Mouse (Mus musculus): Measurements from ENCODE around the gene Nudt7. TPM values are rescaled to one million over a fixed set of nuclear protein-coding genes. Genes with fewer than 3 reads are reported as not detected.

Nudt7 gene
- polyA plus RNA-seq (2015; fragmentation: Nextera tagmentation; extraction: Ambion mirVana), result 55.7 and 59.1 TPM in 2 replicates

DNA sequence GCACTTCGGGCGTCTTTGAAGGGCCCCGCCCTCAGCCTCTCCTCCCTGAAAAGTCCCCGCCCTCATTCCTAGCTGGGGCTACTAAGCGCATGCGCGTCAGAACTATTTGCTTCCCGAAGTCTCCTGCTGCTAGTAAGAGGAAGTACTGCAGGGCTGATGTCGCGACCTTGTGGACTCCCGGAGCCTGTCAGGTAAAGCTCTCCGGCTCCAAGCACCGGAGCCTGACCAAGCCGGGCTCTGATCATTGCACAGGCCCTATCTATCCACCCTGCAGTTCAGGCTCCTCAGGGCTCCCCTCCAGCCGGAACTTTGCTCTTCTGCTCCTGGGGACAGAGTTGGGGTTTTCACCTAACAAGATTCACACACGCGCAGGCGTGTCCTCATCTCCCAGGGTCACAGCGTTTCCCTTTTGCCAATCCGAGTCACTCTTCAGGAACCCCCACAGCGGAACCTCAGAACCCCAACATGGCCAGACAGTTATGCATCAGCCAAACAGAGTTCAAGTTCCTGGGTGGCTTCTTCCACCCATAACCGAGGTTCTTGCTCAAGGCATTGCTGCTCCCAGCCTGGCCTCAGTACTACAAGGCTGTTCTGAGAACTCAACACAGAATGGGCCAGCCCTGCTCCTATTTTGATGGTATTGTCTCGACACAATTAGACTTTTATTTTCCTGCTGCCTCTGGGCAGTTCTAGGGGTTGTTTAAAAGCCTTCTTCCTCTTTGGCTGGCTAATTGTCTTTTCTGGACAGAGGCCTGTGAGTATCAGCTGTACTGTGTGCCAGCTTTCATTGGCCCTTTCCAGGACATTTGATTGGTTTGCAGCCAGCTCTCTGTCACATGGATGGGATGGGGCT, at the start of gene Nudt7:
Gene Nudt7, plus strand, starts transcription at position 48 of the 853 bp plus-strand sequence.
- Histone ChIP-seq H3K4me2 (replicated peaks; ENCODE audit: low read depth) (peak within 1 kb of the TSS; percentile 58), H3K9me3 (ENCODE audit: control insufficient read depth) (no peaks in the 10 kb centered on the region), H3K4me3 (ENCODE audit: low read depth, low read length) (peak within 1 kb of the TSS; percentile 53), H3K36me3 (ENCODE audit: control insufficient read depth, insufficient read depth) (no peaks in the 10 kb centered on the region), H3K27me3 (replicated peaks; ENCODE audit: control insufficient read depth, insufficient read depth, low read length) (no peaks in the 10 kb centered on the region), H3K27ac (ENCODE audit: low read depth, low read length) (peak within 1 kb of the TSS; percentile 90), H3K9ac (ENCODE audit: low read depth, low read length) (peak within 1 kb of the TSS; percentile 58), H3K4me1 (replicated peaks; ENCODE audit: control insufficient read depth, insufficient read depth, low read length) (no peaks in the 10 kb centered on the region)
- ATAC-seq, result peak; percentile 91
- TF ChIP-seq CTCF (IDR thresholded peaks at IDR 0.05; ENCODE audit: low read depth), result peak; percentile 46
- WGBS, result under 1% methylated on average over 23 of the region's 23 CpGs

DNA sequence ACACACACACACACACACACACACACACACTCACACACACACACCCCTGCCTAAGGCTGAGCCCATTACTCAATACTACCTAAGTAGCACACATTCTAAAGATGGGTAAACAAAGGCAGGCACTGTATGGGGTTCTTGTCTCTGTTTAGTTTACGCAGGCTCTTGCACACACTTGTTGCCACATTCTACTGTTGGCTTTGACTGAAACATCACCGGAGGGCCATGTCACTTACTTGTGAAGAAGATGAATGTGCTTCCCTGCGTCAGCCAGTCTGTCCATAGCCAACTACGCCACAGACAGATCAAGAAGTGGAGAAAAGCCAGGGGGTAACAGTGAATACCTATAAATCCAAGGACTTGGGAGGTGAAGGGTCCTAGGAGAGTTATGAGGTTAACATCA, 45.4 kb upstream of the Nudt7 start:
- Histone ChIP-seq H3K4me3 (ENCODE audit: low read depth, low read length) (no peak overlapping the region), H3K36me3 (ENCODE audit: control insufficient read depth, insufficient read depth) (no peaks in the 10 kb centered on the region), H3K4me1 (replicated peaks; ENCODE audit: control insufficient read depth, insufficient read depth, low read length) (no peaks in the 10 kb centered on the region), H3K4me2 (replicated peaks; ENCODE audit: low read depth) (no peak overlapping the region), H3K9ac (ENCODE audit: low read depth, low read length) (no peak overlapping the region), H3K9me3 (ENCODE audit: control insufficient read depth) (no peaks in the 10 kb centered on the region), H3K27ac (ENCODE audit: low read depth, low read length) (no peak overlapping the region), H3K27me3 (replicated peaks; ENCODE audit: control insufficient read depth, insufficient read depth, low read length) (no peaks in the 10 kb centered on the region)
- ATAC-seq, result no peak
- 82% methylated on average over 4 of the region's 4 CpGs for WGBS
- TF ChIP-seq CTCF (IDR thresholded peaks at IDR 0.05; ENCODE audit: low read depth), result no peak

DNA sequence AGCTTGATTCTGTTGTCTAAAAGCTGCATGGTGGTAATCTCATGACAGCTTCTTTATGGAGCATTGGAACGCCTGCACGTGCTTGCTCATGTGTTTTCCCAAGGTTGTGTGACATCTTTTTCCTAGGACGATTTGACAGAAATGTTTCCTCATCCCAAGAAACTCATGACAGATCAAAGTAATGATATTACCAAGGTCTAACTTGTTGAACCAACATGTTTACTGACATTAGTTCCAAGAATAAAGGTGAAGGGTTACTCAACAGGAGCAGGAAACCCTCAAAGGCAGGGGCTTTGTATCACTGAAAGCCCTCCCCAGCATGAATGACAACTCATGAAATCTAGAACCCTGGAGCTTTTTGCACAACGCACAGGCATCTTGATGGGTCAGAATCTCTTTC, 42.6 kb upstream of the Nudt7 start:
- no peaks in the 10 kb centered on the region for H3K9me3 ChIP-seq (ENCODE audit: control insufficient read depth)
- H3K36me3 ChIP-seq (ENCODE audit: control insufficient read depth, insufficient read depth), result no peaks in the 10 kb centered on the region
- no peak overlapping the region for H3K4me2 ChIP-seq (replicated peaks; ENCODE audit: low read depth)
- no peaks in the 10 kb centered on the region for H3K27me3 ChIP-seq (replicated peaks; ENCODE audit: control insufficient read depth, insufficient read depth, low read length)
- no peak overlapping the region for H3K27ac ChIP-seq (ENCODE audit: low read depth, low read length)
- no peak overlapping the region for H3K9ac ChIP-seq (ENCODE audit: low read depth, low read length)
- WGBS, result 89% methylated on average over 4 of the region's 4 CpGs
- no peak for ATAC-seq
- no peak overlapping the region for H3K4me3 ChIP-seq (ENCODE audit: low read depth, low read length)
- no peak for TF ChIP-seq CTCF (IDR thresholded peaks at IDR 0.05; ENCODE audit: low read depth)
- no peaks in the 10 kb centered on the region for H3K4me1 ChIP-seq (replicated peaks; ENCODE audit: control insufficient read depth, insufficient read depth, low read length)

GRCm38 (mm10) chr8:114093321-114093720, 40.0 kb upstream of the Nudt7 start:
- Histone ChIP-seq H3K9ac (ENCODE audit: low read depth, low read length) (no peak overlapping the region), H3K9me3 (ENCODE audit: control insufficient read depth) (no peaks in the 10 kb centered on the region), H3K27me3 (replicated peaks; ENCODE audit: control insufficient read depth, insufficient read depth, low read length) (no peaks in the 10 kb centered on the region), H3K27ac (ENCODE audit: low read depth, low read length) (no peak overlapping the region), H3K36me3 (ENCODE audit: control insufficient read depth, insufficient read depth) (no peaks in the 10 kb centered on the region), H3K4me2 (replicated peaks; ENCODE audit: low read depth) (no peak overlapping the region), H3K4me3 (ENCODE audit: low read depth, low read length) (no peak overlapping the region), H3K4me1 (replicated peaks; ENCODE audit: control insufficient read depth, insufficient read depth, low read length) (no peaks in the 10 kb centered on the region)
- TF ChIP-seq CTCF (IDR thresholded peaks at IDR 0.05; ENCODE audit: low read depth), result no peak
- no peak for ATAC-seq
- 88% methylated on average over 3 of the region's 3 CpGs for WGBS

DNA sequence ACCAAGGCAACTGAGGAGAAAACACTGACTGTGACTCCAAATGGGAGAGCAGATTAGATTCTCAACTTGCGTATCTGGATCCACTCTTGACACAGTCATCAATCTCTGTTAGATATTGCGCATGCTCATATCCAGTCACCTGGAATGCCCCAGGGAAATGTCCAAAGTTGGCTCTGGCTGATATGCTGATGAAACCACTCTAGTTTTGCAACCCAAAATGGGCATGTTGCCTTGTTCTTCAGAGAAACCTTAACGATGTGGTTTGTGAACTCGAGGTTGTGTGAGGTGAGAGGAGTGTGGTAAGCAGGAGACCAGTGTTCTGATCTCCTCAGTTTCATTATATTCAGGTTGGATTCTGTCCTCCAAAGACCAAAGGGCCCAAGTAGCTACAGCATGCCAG, 38.8 kb upstream of the Nudt7 start:
- Histone ChIP-seq H3K9ac (ENCODE audit: low read depth, low read length) (no peak overlapping the region), H3K4me3 (ENCODE audit: low read depth, low read length) (no peak overlapping the region), H3K9me3 (ENCODE audit: control insufficient read depth) (no peaks in the 10 kb centered on the region), H3K27me3 (replicated peaks; ENCODE audit: control insufficient read depth, insufficient read depth, low read length) (no peaks in the 10 kb centered on the region), H3K27ac (ENCODE audit: low read depth, low read length) (no peak overlapping the region), H3K36me3 (ENCODE audit: control insufficient read depth, insufficient read depth) (no peaks in the 10 kb centered on the region), H3K4me1 (replicated peaks; ENCODE audit: control insufficient read depth, insufficient read depth, low read length) (no peaks in the 10 kb centered on the region), H3K4me2 (replicated peaks; ENCODE audit: low read depth) (no peak overlapping the region)
- 89% methylated on average over 4 of the region's 4 CpGs for WGBS
- TF ChIP-seq CTCF (IDR thresholded peaks at IDR 0.05; ENCODE audit: low read depth), result no peak
- no peak for ATAC-seq

DNA sequence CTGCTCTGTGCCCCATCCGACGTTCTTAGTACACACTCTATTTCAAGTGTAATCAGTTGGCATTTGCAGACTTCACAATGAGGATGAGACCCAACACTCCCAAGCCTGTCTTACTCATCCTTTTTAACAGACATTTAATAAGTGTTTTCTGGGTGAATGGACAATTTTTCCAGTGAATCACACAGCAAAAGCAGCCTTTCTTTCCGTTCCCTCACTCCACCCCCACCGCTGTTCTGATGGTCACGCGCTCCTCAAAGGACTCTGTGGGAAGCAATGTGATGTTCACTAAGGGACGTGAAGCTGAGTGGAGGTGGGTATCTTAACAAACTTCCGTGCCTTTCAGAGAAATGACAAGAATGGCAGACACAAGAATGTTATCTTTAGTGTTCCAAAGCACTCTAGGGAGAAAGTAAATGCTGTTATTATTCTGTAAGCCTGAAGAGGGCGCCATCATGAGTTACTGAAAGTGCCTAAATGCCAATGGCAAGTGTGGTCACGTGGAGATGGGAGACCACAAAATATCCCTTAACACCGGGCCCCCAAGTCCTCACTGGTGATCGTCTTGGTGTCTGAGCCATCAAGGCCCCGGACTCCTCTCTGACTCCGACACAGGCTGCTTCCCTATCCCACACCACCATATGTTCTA, 32.7 kb upstream of the Nudt7 start:
- peak; percentile 23 for TF ChIP-seq CTCF (IDR thresholded peaks at IDR 0.05; ENCODE audit: low read depth)
- Histone ChIP-seq H3K4me3 (ENCODE audit: low read depth, low read length) (no peak overlapping the region), H3K9ac (ENCODE audit: low read depth, low read length) (no peak overlapping the region), H3K36me3 (ENCODE audit: control insufficient read depth, insufficient read depth) (no peaks in the 10 kb centered on the region), H3K27ac (ENCODE audit: low read depth, low read length) (no peak overlapping the region), H3K4me2 (replicated peaks; ENCODE audit: low read depth) (no peak overlapping the region), H3K27me3 (replicated peaks; ENCODE audit: control insufficient read depth, insufficient read depth, low read length) (no peaks in the 10 kb centered on the region), H3K9me3 (ENCODE audit: control insufficient read depth) (no peaks in the 10 kb centered on the region), H3K4me1 (replicated peaks; ENCODE audit: control insufficient read depth, insufficient read depth, low read length) (no peaks in the 10 kb centered on the region)
- 82% methylated on average over 14 of the region's 14 CpGs for WGBS
- no peak for ATAC-seq

Data from intestine, postnatal 0 days (tissue).